In genomic region chr13:69532893-69533404, GRCm38 (mm10) we compare ENCODE assay signal across 8 mouse cellular contexts. TPM values are rescaled to one million over a fixed set of nuclear protein-coding genes. Genes with fewer than 3 reads are reported as not detected.
DNase-seq lines count a peak whose midpoint lies in the region; ATAC-seq and TF ChIP-seq lines count a peak whose summit lies in the region.

No protein-coding gene starts in this region.

- H3K4me3 ChIP-seq in layer of hippocampus, adult 2 months: peak overlapping the region; percentile 75
- peak overlapping the region; percentile 84 for H3K4me3 ChIP-seq in embryonic facial prominence, embryonic 10.5 days
- peak overlapping the region; percentile 96 for H3K4me3 ChIP-seq in intestine, embryonic 14.5 days (ENCODE audit: low read depth, low read length)
- peak overlapping the region; percentile 97 for H3K4me3 ChIP-seq in neural tube, embryonic 12.5 days

- H3K4me1 ChIP-seq in embryonic facial prominence, embryonic 10.5 days: peaks cover 59% of the 10 kb centered on the region
- peaks cover 36% of the 10 kb centered on the region for H3K4me1 ChIP-seq in intestine, embryonic 14.5 days (replicated peaks; ENCODE audit: control insufficient read depth, insufficient read depth, low read length)
- peaks cover 55% of the 10 kb centered on the region for H3K4me1 ChIP-seq in neural tube, embryonic 12.5 days

- no peaks in the 10 kb centered on the region for H3K9me3 ChIP-seq in embryonic facial prominence, embryonic 10.5 days
- H3K9me3 ChIP-seq in intestine, embryonic 14.5 days (ENCODE audit: control insufficient read depth, low read length): no peaks in the 10 kb centered on the region
- no peaks in the 10 kb centered on the region for H3K9me3 ChIP-seq in neural tube, embryonic 12.5 days

- TF ChIP-seq CTCF in layer of hippocampus, adult 2 months (conservative IDR thresholded peaks at IDR 0.05): 0 out of 2 replicates have a peak, but pooled peaks have one; percentile 18

- H3K36me3 ChIP-seq in embryonic facial prominence, embryonic 10.5 days (replicated peaks): peaks cover 36% of the 10 kb centered on the region
- peaks cover 12% of the 10 kb centered on the region; the same call in 1 of the 2 replicates for H3K36me3 ChIP-seq in intestine, embryonic 14.5 days (ENCODE audit: control insufficient read depth, insufficient read depth, low read length)
- peaks cover 11% of the 10 kb centered on the region for H3K36me3 ChIP-seq in neural tube, embryonic 12.5 days

- ATAC-seq in intestine, embryonic 14.5 days (replicated peaks; ENCODE audit: low FRiP score, low TSS enrichment, low read depth): no peak
- ATAC-seq in neural tube, embryonic 12.5 days (ENCODE audit: low FRiP score, low read depth): no peak

- H3K4me2 ChIP-seq in intestine, embryonic 14.5 days (ENCODE audit: low read length): peak overlapping the region; percentile 85
- H3K4me2 ChIP-seq in neural tube, embryonic 12.5 days (replicated peaks): peak overlapping the region; percentile 87

- peak overlapping the region; percentile 93 for H3K27ac ChIP-seq in layer of hippocampus, adult 2 months
- peak overlapping the region; percentile 99 for H3K27ac ChIP-seq in embryonic facial prominence, embryonic 10.5 days (replicated peaks)
- H3K27ac ChIP-seq in intestine, embryonic 14.5 days (ENCODE audit: low read depth): peak overlapping the region; percentile 94
- no peak overlapping the region for H3K27ac ChIP-seq in neural tube, embryonic 12.5 days

- WGBS in embryonic facial prominence, embryonic 10.5 days: 1% methylated on average over 9 of the region's 9 CpGs
- 4% methylated on average over 9 of the region's 9 CpGs for WGBS in intestine, embryonic 14.5 days
- 2% methylated on average over 9 of the region's 9 CpGs for WGBS in neural tube, embryonic 12.5 days

- peak overlapping the region; percentile 88 for H3K9ac ChIP-seq in intestine, embryonic 14.5 days (ENCODE audit: low read length)
- peak overlapping the region; percentile 92 for H3K9ac ChIP-seq in neural tube, embryonic 12.5 days

- DNase-seq in layer of hippocampus, adult 2 months (ENCODE audit: low spot score in 2 of 2): peak in 1 of 2 experiments; percentile 7
- no peak for DNase-seq in layer of hippocampus, postnatal 10 days (ENCODE audit: low spot score in 2 of 2)
- no peak for DNase-seq in embryonic facial prominence, embryonic 10.5 days (ENCODE audit: low spot score)
- no peak for DNase-seq in intestine, embryonic 14.5 days (ENCODE audit: low spot score)
- DNase-seq in adrenal gland, adult 2 months: no peak
- DNase-seq in gastrocnemius, postnatal 14 days: no peak
- DNase-seq in urinary bladder, postnatal 14 days (ENCODE audit: low spot score): no peak

- intact Hi-C loops in gastrocnemius, postnatal 14 days (cut with DNase I; ENCODE audit: low total_unique reads): no loop called here

- no peaks in the 10 kb centered on the region for H3K27me3 ChIP-seq in embryonic facial prominence, embryonic 10.5 days (replicated peaks; ENCODE audit: low read depth, poor library complexity, severe bottlenecking)
- H3K27me3 ChIP-seq in intestine, embryonic 14.5 days (replicated peaks; ENCODE audit: control insufficient read depth, insufficient read depth, low read length): no peaks in the 10 kb centered on the region
- no peaks in the 10 kb centered on the region for H3K27me3 ChIP-seq in neural tube, embryonic 12.5 days (replicated peaks)

RNA-seq across cellular contexts. Expression of gene Nsun2, which starts 0.6 kb away (rescaled TPM):
- total RNA-seq in layer of hippocampus, adult 2 months (2021): 10 to 100 TPM; 99.2 to 99.8 TPM
- total RNA-seq in layer of hippocampus, postnatal 10 days (2021): 10 to 100 TPM; 74.5 to 84.5 TPM
- polyA plus RNA-seq in embryonic facial prominence, embryonic 10.5 days (2016; fragmentation: Nextera tagmentation; extraction: Ambion mirVana): 166 and 173 TPM in 2 replicates
- polyA plus RNA-seq in intestine, embryonic 14.5 days (2014; fragmentation: Nextera tagmentation; extraction: Ambion mirVana): 141 and 153 TPM in 2 replicates
- polyA plus RNA-seq in neural tube, embryonic 12.5 days (2016; fragmentation: Nextera tagmentation; extraction: Ambion mirVana): 99.4 and 106 TPM in 2 replicates
- total RNA-seq in adrenal gland, adult 2 months (2021): 100 to 1,000 TPM in 1 of 2 experiments, 10 to 100 TPM in 1; 92.2 to 113 TPM
- polyA plus RNA-seq in adrenal gland, adult 2 months (2012; rRNA removed): 22.7 and 31.0 TPM in 2 replicates
- total RNA-seq in gastrocnemius, postnatal 14 days (2021): 10 to 100 TPM; 39.5 to 44.5 TPM

RNA-seq across cellular contexts. Expression of gene Tent4a, which starts 1.5 kb away (rescaled TPM):
- 10 to 100 TPM; 44.0 to 46.4 TPM for total RNA-seq in layer of hippocampus, adult 2 months (2021)
- 10 to 100 TPM; 40.9 to 41.7 TPM for total RNA-seq in layer of hippocampus, postnatal 10 days (2021)
- 5.0 TPM in 2 replicates for polyA plus RNA-seq in embryonic facial prominence, embryonic 10.5 days (2016; fragmentation: Nextera tagmentation; extraction: Ambion mirVana)
- polyA plus RNA-seq in intestine, embryonic 14.5 days (2014; fragmentation: Nextera tagmentation; extraction: Ambion mirVana): 6.8 and 9.0 TPM in 2 replicates
- polyA plus RNA-seq in neural tube, embryonic 12.5 days (2016; fragmentation: Nextera tagmentation; extraction: Ambion mirVana): 7.4 and 8.2 TPM in 2 replicates
- 10 to 100 TPM; 18.8 to 18.9 TPM for total RNA-seq in adrenal gland, adult 2 months (2021)
- polyA plus RNA-seq in adrenal gland, adult 2 months (2012; rRNA removed): 22.7 and 24.0 TPM in 2 replicates
- total RNA-seq in gastrocnemius, postnatal 14 days (2021): 1 to 10 TPM; 6.8 to 9.4 TPM
